Mouse (Mus musculus): ENCODE results near the gene Ssbp2. TPM values are rescaled to one million over a fixed set of nuclear protein-coding genes. Genes with fewer than 3 reads are reported as not detected.
A peak's percentile ranks its signal among the peaks of the same experiment; 100 is the strongest.

The Ssbp2 gene
- polyA plus RNA-seq, 1 experiment from 2014 or later = 100 TPM

GRCm38 (mm10) chr13:91695406-91695805 is 235.3 kb downstream of the Ssbp2 start:
- no peaks in the 10 kb centered on the region for H3K36me3 ChIP-seq
- H3K4me3 ChIP-seq = no peak overlapping the region
- H3K27ac ChIP-seq = peak overlapping the region; percentile 60
- no peak overlapping the region for H3K4me2 ChIP-seq
- WGBS = 44% methylated on average over 2 of the region's 2 CpGs
- no peaks in the 10 kb centered on the region for H3K9me3 ChIP-seq (replicated peaks)
- peaks cover 14% of the 10 kb centered on the region for H3K4me1 ChIP-seq (replicated peaks)
- peak; percentile 50; the same call in 1 of the 2 replicates for ATAC-seq (replicated peaks; ENCODE audit: insufficient number of reproducible peaks, insufficient read depth, low FRiP score, low read depth)
- H3K9ac ChIP-seq = no peak overlapping the region
- H3K27me3 ChIP-seq = no peaks in the 10 kb centered on the region

- peak overlapping the region; percentile 60 for H3K27ac ChIP-seq
- H3K9ac ChIP-seq = no peak overlapping the region
- H3K9me3 ChIP-seq (replicated peaks) = no peaks in the 10 kb centered on the region
- peaks cover 14% of the 10 kb centered on the region for H3K4me1 ChIP-seq (replicated peaks)
- H3K4me3 ChIP-seq = no peak overlapping the region
- no peak overlapping the region for H3K4me2 ChIP-seq
- H3K36me3 ChIP-seq = peaks cover 3% of the 10 kb centered on the region
- no peak for ATAC-seq (replicated peaks; ENCODE audit: insufficient number of reproducible peaks, insufficient read depth, low FRiP score, low read depth)
- no peaks in the 10 kb centered on the region for H3K27me3 ChIP-seq
- 38% methylated on average over 2 of the region's 2 CpGs for WGBS
Observed at GRCm38 (mm10) chr13:91696109-91696645, 236.1 kb downstream of the Ssbp2 start.

DNA sequence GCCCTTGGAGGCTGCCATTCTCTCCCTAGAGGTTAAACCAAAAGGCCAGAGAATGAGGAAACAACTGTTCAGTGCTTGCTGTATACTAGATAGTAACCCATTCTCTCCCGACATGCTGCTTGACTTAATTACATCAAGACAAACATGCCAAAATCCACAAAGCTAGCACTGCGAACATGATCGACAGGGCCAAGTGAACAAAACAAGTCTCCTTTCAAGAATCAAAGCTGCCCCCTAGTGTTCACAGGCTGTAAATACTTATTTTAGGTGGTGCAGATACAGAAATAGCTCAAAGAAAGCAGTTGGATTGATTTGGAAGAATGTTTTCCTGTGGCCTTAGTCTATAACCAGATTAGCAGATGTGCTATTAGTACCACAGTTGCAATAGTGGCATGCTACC is 236.9 kb downstream of the Ssbp2 start:
- Histone ChIP-seq H3K9ac (no peak overlapping the region), H3K27me3 (no peaks in the 10 kb centered on the region), H3K27ac (no peak overlapping the region), H3K4me3 (no peak overlapping the region), H3K4me2 (no peak overlapping the region), H3K36me3 (peaks cover 3% of the 10 kb centered on the region), H3K4me1 (replicated peaks) (peaks cover 14% of the 10 kb centered on the region), H3K9me3 (replicated peaks) (no peaks in the 10 kb centered on the region)
- no peak for ATAC-seq (replicated peaks; ENCODE audit: insufficient number of reproducible peaks, insufficient read depth, low FRiP score, low read depth)
- 51% methylated on average over 3 of the region's 3 CpGs for WGBS

- WGBS = 46% methylated on average over 6 of the region's 6 CpGs
- Histone ChIP-seq H3K36me3 (peaks cover 3% of the 10 kb centered on the region), H3K4me1 (replicated peaks) (no peaks in the 10 kb centered on the region), H3K9me3 (replicated peaks) (no peaks in the 10 kb centered on the region), H3K27ac (no peak overlapping the region), H3K4me3 (no peak overlapping the region), H3K4me2 (no peak overlapping the region), H3K9ac (no peak overlapping the region), H3K27me3 (no peaks in the 10 kb centered on the region)
- no peak for ATAC-seq (replicated peaks; ENCODE audit: insufficient number of reproducible peaks, insufficient read depth, low FRiP score, low read depth)
Observed at GRCm38 (mm10) chr13:91702337-91702736, 242.3 kb downstream of the Ssbp2 start.

GRCm38 (mm10) chr13:91719487-91719886 is 259.4 kb downstream of the Ssbp2 start:
- H3K27me3 ChIP-seq = no peaks in the 10 kb centered on the region
- no peak overlapping the region for H3K4me3 ChIP-seq
- no peaks in the 10 kb centered on the region for H3K9me3 ChIP-seq (replicated peaks)
- no peaks in the 10 kb centered on the region for H3K36me3 ChIP-seq
- H3K9ac ChIP-seq = no peak overlapping the region
- no peak overlapping the region for H3K27ac ChIP-seq
- H3K4me1 ChIP-seq (replicated peaks) = no peaks in the 10 kb centered on the region
- H3K4me2 ChIP-seq = no peak overlapping the region
- no peak for ATAC-seq (replicated peaks; ENCODE audit: insufficient number of reproducible peaks, insufficient read depth, low FRiP score, low read depth)
- WGBS = 89% methylated on average over 6 of the region's 6 CpGs

GRCm38 (mm10) chr13:91723108-91723735 is 263.1 kb downstream of the Ssbp2 start:
- Histone ChIP-seq H3K9ac (no peak overlapping the region), H3K4me3 (no peak overlapping the region), H3K4me1 (replicated peaks) (no peaks in the 10 kb centered on the region), H3K4me2 (no peak overlapping the region), H3K27me3 (no peaks in the 10 kb centered on the region), H3K27ac (no peak overlapping the region), H3K36me3 (no peaks in the 10 kb centered on the region), H3K9me3 (replicated peaks) (no peaks in the 10 kb centered on the region)
- WGBS = 65% methylated on average over 8 of the region's 8 CpGs
- peak; percentile 43; the same call in 1 of the 2 replicates for ATAC-seq (replicated peaks; ENCODE audit: insufficient number of reproducible peaks, insufficient read depth, low FRiP score, low read depth)

DNA sequence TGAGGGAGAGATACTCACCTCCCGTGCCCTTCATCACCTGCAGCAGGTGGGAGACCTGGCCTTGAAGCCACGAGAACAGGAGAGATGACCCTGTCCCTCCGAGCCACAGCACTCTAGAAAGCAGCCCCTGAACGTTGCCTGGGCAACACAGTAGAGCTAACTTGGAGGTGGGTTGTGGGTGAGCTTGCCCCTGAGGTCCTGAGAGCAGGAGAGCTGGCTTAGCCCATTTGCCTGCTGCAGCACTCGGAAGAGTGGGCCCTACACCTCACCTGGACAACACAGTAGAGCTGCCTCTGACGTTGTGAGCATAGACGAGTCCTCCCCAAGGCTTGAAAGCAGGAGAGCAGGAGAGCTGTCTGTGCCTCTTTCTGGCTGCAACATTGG is 263.6 kb downstream of the Ssbp2 start:
- 76% methylated on average over 7 of the region's 7 CpGs for WGBS
- no peak for ATAC-seq (replicated peaks; ENCODE audit: insufficient number of reproducible peaks, insufficient read depth, low FRiP score, low read depth)
- Histone ChIP-seq H3K27me3 (no peaks in the 10 kb centered on the region), H3K4me3 (no peak overlapping the region), H3K9ac (no peak overlapping the region), H3K4me2 (no peak overlapping the region), H3K4me1 (replicated peaks) (no peaks in the 10 kb centered on the region), H3K27ac (no peak overlapping the region), H3K36me3 (no peaks in the 10 kb centered on the region), H3K9me3 (replicated peaks) (no peaks in the 10 kb centered on the region)

GRCm38 (mm10) chr13:91724211-91724610 is 264.1 kb downstream of the Ssbp2 start:
- no peak overlapping the region for H3K4me2 ChIP-seq
- no peak for ATAC-seq (replicated peaks; ENCODE audit: insufficient number of reproducible peaks, insufficient read depth, low FRiP score, low read depth)
- WGBS = 73% methylated on average over 3 of the region's 3 CpGs
- no peaks in the 10 kb centered on the region for H3K9me3 ChIP-seq (replicated peaks)
- no peak overlapping the region for H3K4me3 ChIP-seq
- no peak overlapping the region for H3K9ac ChIP-seq
- H3K27me3 ChIP-seq = no peaks in the 10 kb centered on the region
- H3K4me1 ChIP-seq (replicated peaks) = no peaks in the 10 kb centered on the region
- no peaks in the 10 kb centered on the region for H3K36me3 ChIP-seq
- H3K27ac ChIP-seq = no peak overlapping the region

GRCm38 (mm10) chr13:91725130-91725529 is 265.0 kb downstream of the Ssbp2 start:
- Histone ChIP-seq H3K9me3 (replicated peaks) (no peaks in the 10 kb centered on the region), H3K4me3 (no peak overlapping the region), H3K27ac (no peak overlapping the region), H3K27me3 (no peaks in the 10 kb centered on the region), H3K9ac (no peak overlapping the region), H3K36me3 (no peaks in the 10 kb centered on the region), H3K4me2 (no peak overlapping the region), H3K4me1 (replicated peaks) (no peaks in the 10 kb centered on the region)
- ATAC-seq (replicated peaks; ENCODE audit: insufficient number of reproducible peaks, insufficient read depth, low FRiP score, low read depth) = no peak
- WGBS = 61% methylated on average over 3 of the region's 3 CpGs

- H3K9me3 ChIP-seq (replicated peaks) = no peaks in the 10 kb centered on the region
- H3K4me1 ChIP-seq (replicated peaks) = no peaks in the 10 kb centered on the region
- H3K27ac ChIP-seq = no peak overlapping the region
- H3K4me2 ChIP-seq = no peak overlapping the region
- no peaks in the 10 kb centered on the region for H3K27me3 ChIP-seq
- H3K36me3 ChIP-seq = no peaks in the 10 kb centered on the region
- H3K4me3 ChIP-seq = no peak overlapping the region
- H3K9ac ChIP-seq = no peak overlapping the region
- ATAC-seq (replicated peaks; ENCODE audit: insufficient number of reproducible peaks, insufficient read depth, low FRiP score, low read depth) = no peak
Observed at GRCm38 (mm10) chr13:91727899-91728298, 267.8 kb downstream of the Ssbp2 start.

GRCm38 (mm10) chr13:91737191-91737590 is 277.1 kb downstream of the Ssbp2 start:
- 83% methylated on average over 1 of the region's 1 CpGs for WGBS
- no peak overlapping the region for H3K4me3 ChIP-seq
- no peak overlapping the region for H3K4me2 ChIP-seq
- no peak overlapping the region for H3K9ac ChIP-seq
- no peaks in the 10 kb centered on the region for H3K36me3 ChIP-seq
- no peak for ATAC-seq (replicated peaks; ENCODE audit: insufficient number of reproducible peaks, insufficient read depth, low FRiP score, low read depth)
- H3K4me1 ChIP-seq (replicated peaks) = peaks cover 11% of the 10 kb centered on the region
- H3K27me3 ChIP-seq = peaks cover 12% of the 10 kb centered on the region
- no peaks in the 10 kb centered on the region for H3K9me3 ChIP-seq (replicated peaks)
- no peak overlapping the region for H3K27ac ChIP-seq

DNA sequence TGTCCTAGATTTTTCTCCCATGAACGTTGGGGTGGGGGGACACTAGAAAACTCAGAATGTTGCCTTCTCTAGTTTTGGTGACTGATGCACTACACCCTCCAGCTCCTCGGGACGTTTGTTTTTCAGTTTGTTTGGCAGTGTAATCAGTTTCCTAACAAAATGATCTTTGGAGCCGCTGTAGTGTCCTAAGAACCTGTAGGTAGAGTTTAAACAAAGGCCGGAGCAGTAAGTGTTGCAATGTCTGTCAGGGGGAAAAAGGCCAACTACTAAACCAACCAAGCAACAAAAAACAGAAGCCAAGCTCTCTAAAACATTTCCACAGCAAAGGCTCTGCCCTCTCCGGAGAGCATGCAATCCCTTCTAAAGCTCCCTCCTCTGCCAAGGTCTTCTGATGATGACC is 280.8 kb downstream of the Ssbp2 start:
- Histone ChIP-seq H3K9ac (no peak overlapping the region), H3K4me1 (replicated peaks) (peaks cover 11% of the 10 kb centered on the region), H3K27me3 (peaks cover 12% of the 10 kb centered on the region), H3K27ac (no peak overlapping the region), H3K9me3 (replicated peaks) (no peaks in the 10 kb centered on the region), H3K4me2 (peak overlapping the region; percentile 88), H3K4me3 (peak overlapping the region; percentile 54), H3K36me3 (no peaks in the 10 kb centered on the region)
- ATAC-seq (replicated peaks; ENCODE audit: insufficient number of reproducible peaks, insufficient read depth, low FRiP score, low read depth) = no peak
- 73% methylated on average over 6 of the region's 6 CpGs for WGBS
